Mouse (Mus musculus): ENCODE results near the gene Vars. TPM values are rescaled to one million over a fixed set of nuclear protein-coding genes. Genes with fewer than 3 reads are reported as not detected.
"Not testable (repeated sequence)": the region's sequence is repeated elsewhere in the genome, so short reads cannot be mapped to it uniquely, and the experiment has no call there.

Gene Vars
- total RNA-seq, 2 experiments from 2014 or later, result 39.6 to 44.0 TPM

- not testable (repeated sequence) for DNase-seq (ENCODE audit: low spot score in 2 of 2)
Observed at GRCm38 (mm10) chr17:34971694-34972068, 29.1 kb upstream of the Vars start.

DNA sequence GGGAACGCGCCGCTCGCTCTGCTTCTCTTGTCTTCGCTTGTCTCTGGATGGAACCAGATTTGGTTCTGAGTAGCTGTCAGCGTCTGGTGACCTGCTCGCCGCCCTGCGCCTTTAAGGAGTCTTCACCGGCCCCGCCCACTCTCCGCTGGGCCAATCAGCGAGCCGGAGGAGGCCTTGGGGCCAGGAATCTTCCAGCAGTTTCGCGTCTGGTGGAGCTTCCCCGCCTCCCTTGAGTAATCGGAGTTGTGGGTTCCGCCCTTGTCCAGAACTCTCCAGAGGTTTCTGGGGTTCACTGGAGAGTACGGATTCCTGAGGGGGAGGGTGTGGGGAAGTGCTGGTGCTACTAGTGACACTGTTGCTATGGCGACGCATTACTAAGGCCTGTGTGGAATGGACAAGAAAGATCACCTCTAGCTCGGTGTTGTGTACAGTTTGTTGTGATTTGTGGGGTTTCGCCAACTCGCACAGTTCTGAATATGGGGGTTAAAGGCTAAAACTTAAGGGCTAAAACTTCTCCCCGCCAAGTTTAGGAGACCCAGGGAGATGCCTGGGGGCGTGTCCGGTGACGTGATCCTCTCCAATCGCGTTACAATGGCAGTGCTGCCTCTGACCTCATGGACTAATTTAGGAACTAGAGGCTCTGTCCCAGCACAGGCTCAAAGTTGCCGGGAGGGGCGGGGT lies 28.6 kb upstream of the Vars start, which contains the start of the genes Hspa1a and Hspa1l:
Gene Hspa1a, minus strand, starts transcription at position 88 of the 681 bp plus-strand sequence.
Gene Hspa1l, plus strand, starts transcription at position 635 of the 681 bp plus-strand sequence.
- peak; percentile 68 to 77 for DNase-seq (ENCODE audit: low spot score in 2 of 2)

DNA sequence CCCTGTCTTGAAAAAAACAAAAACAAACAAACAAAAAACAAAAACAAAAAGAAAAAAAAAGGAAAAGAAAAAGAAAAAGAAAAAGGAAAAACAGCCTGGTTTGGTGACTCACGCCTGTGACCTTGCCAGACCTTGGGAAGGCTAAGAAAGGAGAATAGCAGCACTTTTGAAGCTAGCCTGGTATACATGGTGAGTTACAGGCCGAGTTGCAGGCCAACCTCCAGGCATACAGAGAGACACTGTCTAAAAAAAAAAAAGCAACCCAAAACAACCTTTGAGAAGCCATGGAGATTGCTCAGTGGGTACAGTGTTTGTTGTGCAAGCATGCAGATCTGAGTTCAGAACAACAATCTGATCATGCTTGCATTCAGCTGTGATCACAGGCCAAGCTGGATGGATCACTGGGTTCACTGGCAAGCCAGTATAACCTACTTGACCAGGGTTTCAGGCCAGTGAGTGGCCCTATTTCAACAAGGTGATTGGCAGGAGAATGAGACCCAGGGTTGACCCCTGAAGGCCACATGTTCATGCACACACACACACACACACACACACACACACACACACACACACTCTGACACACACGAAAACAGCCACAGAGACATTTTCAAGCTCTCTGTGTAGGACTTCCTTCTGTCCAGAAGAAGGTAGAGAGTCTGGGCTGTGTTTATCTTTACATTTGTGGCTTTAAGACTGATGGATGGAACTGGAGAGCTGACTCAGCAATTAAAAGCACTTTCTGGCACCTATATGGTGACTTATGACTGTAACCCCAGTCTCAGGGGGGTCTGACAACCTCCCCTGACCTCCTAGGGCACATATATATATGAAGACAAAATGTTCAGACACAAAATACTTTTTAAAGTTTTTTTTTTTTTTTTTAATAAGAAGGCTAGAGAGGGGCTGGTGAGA lies 24.9 kb upstream of the Vars start:
- DNase-seq (ENCODE audit: low spot score in 2 of 2), result no peak

GRCm38 (mm10) chr17:34977000-34977399 lies 23.8 kb upstream of the Vars start:
- no peak for DNase-seq (ENCODE audit: low spot score in 2 of 2)

DNA sequence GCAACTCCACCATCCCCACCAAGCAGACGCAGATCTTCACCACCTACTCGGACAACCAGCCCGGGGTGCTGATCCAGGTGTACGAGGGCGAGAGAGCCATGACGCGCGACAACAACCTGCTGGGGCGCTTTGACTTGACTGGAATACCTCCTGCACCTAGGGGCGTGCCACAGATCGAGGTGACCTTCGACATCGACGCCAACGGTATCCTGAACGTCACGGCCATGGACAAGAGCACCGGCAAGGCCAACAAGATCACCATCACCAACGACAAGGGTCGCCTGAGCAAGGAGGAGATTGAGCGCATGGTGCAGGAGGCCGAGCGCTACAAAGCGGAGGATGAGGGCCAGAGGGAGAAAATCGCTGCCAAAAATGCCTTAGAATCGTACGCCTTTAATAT lies 22.5 kb upstream of the Vars start:
- no peak for DNase-seq (ENCODE audit: low spot score in 2 of 2)

DNA sequence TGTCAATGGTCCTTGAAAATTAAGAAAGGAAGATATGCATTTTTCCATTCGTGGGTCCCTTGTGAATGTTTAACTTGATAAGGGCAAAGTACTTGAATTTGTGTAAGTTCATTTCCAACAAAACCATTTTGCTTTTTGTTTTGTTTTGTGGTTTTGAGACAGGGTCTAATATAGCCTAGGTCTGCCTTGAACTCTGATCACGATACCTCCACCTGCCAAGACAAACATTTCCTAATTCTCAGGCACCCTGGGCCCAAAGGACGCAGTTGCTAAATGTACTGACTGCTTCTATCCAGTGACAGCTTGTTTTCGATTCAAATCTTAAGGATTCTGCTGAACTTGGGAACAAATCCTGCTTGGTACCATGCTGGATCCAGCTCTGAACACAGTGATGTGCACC lies 21.2 kb upstream of the Vars start:
- DNase-seq (ENCODE audit: low spot score in 2 of 2), result no peak

- DNase-seq (ENCODE audit: low spot score in 2 of 2), result no peak
Observed at GRCm38 (mm10) chr17:34980655-34981054, 20.1 kb upstream of the Vars start.

DNA sequence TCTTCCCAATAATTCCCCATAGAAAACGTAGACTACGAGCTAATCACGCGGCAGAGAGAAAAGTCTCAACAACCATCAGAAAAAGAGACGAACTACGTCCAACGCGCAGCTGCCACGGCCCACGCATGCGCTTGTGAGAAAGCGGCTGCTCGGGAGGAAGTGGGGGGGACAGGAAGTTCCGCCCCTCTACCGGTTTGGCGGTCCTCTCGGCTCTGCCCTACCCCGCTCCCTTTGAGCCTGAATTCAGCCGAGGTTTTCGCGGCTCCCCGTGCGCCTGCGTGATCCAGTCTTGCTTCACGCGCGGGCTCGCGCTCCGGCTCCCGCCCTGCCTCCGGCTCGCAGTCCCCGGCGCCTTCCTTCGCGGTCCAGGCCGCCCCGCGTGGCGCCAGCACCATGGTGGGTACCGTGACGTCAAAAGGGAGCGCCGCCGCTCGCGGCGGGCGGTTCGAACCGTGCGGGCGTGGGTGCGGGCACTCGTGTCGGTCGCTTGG lies 19.1 kb upstream of the Vars start, which contains the start of gene Lsm2:
Gene Lsm2, plus strand, starts transcription at position 173 of the 491 bp plus-strand sequence.
- peak; percentile 89 to 93 for DNase-seq (ENCODE audit: low spot score in 2 of 2)

GRCm38 (mm10) chr17:34982328-34982727 lies 18.5 kb upstream of the Vars start:
- DNase-seq (ENCODE audit: low spot score in 2 of 2), result no peak

DNA sequence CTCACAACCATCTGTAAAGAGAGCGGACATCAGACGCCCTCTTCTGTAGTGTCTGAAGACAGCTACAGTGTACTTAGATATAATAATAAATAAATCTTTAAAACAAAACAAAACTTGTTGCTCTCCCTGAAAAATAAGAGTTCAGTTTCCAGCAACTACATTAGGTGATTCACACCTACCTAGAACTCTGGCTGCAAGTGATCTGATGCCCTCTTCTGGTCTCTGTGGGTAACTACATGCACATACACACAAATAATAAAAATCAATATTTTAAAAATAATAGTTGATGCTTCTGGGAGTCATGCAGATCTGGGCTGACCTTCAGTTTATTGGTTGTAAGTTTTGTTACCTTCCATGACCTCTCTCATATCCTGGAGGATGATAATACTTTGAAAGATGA lies 16.6 kb upstream of the Vars start:
- peak in 1 of 2 experiments; percentile 16 for DNase-seq (ENCODE audit: low spot score in 2 of 2)

GRCm38 (mm10) chr17:34994751-34995150 lies 6.0 kb upstream of the Vars start:
- DNase-seq (ENCODE audit: low spot score in 2 of 2), result no peak

- not testable (repeated sequence) for DNase-seq (ENCODE audit: low spot score in 2 of 2)
Observed at GRCm38 (mm10) chr17:34995192-34995591, 5.6 kb upstream of the Vars start.

GRCm38 (mm10) chr17:34995927-34996326 lies 4.9 kb upstream of the Vars start:
- DNase-seq (ENCODE audit: low spot score in 2 of 2), result not testable (repeated sequence)

DNA sequence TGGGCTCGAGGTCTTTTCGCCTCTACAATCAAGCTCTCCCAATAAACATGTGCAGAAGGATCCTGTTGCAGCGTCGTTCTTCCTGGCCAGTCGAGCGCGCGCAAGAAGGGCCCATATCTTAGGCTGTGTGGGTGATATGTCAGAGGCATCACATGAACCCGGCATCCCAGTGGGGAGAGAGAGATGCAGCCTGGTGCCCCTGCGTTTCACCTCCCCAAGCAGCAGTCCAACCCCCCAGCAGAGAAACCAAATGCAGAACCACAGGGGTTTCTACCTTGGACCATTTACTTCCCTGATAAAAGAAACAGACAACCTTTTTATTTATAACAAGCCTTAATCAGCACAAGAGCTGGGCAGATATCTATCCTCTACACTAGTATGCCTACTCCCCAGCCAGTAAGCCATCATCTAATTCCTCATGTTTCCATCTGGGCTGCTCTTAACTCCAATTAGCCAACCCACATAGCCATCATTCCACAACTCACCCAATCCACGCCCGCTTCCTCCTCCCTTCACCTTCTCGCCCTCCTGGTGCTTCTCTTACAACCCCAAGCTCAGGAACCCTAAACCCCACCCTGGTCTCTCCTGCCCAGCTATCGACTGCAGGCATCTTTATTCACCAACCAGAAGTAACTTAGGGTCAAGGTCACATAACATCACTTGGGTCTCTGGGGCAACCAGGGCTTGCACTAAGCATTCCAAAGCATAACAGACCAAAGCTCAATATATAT lies 4.2 kb upstream of the Vars start:
- no peak for DNase-seq (ENCODE audit: low spot score in 2 of 2)

DNA sequence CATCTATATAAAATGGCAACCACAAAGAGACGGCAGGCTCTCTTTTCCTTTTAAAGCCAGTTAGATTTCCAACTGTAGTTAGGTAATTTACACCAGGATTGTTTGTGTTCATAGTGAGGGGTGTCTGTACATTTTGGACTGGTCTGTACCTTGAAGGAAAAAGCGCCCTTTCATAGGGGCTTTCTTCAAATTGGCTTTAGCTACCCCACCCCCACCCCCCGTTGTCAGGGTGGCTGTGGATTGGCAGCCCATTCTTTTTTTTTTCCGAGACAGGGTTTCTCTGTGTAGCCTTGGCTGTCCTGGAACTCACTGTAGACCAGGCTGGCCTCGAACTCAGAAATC lies 3.7 kb upstream of the Vars start:
- DNase-seq (ENCODE audit: low spot score in 2 of 2), result no peak

- no peak for DNase-seq (ENCODE audit: low spot score in 2 of 2)
Observed at GRCm38 (mm10) chr17:34998526-34999430, 2.0 kb upstream of the Vars start.

- not testable (repeated sequence) for DNase-seq (ENCODE audit: low spot score in 2 of 2)
Observed at GRCm38 (mm10) chr17:34999871-35000716, 693 bp upstream of the Vars start.

DNA sequence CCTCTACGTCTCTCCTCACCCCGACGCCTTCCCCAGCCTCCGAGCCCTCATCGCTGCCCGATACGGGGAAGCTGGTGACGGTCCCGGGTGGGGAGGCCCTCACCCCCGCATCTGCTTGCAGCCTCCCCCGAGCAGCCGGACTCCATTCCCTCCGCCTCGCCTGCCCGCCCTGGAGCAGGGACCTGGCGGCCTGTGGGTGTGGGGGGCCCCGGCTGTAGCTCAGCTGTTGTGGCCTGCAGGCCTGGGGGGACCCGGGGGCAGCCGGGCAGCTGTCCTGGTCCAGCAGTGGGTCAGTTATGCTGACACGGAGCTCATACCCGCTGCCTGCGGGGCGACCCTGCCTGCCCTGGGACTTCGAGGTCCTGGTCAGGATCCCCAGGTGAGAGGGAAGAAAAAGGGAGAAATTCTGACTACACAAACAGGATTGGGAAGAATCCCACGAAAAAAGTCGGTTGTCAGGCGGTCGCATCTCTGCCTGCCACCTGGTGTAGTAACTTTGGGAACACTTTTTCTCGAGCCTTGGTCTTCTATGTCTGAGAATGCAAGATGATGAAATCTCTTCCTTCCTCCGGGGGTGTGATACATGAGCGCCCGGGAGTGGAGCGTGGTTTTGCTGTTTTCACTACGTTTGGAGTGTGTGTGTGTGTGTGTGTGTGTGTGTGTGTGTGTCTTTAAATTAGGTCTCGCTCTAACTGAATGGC lies 815 bp downstream of the Vars start:
- DNase-seq (ENCODE audit: low spot score in 2 of 2), result peak; percentile 25 to 28
